Mouse (Mus musculus): ENCODE data around the gene Gbe1. TPM values are rescaled to one million over a fixed set of nuclear protein-coding genes. Genes with fewer than 3 reads are reported as not detected.
A peak's percentile ranks its signal among the peaks of the same experiment; 100 is the strongest.

The Gbe1 gene
- 17.4 and 20.1 TPM in 2 replicates for polyA plus RNA-seq (2016; fragmentation: Nextera tagmentation; extraction: Ambion mirVana)

DNA sequence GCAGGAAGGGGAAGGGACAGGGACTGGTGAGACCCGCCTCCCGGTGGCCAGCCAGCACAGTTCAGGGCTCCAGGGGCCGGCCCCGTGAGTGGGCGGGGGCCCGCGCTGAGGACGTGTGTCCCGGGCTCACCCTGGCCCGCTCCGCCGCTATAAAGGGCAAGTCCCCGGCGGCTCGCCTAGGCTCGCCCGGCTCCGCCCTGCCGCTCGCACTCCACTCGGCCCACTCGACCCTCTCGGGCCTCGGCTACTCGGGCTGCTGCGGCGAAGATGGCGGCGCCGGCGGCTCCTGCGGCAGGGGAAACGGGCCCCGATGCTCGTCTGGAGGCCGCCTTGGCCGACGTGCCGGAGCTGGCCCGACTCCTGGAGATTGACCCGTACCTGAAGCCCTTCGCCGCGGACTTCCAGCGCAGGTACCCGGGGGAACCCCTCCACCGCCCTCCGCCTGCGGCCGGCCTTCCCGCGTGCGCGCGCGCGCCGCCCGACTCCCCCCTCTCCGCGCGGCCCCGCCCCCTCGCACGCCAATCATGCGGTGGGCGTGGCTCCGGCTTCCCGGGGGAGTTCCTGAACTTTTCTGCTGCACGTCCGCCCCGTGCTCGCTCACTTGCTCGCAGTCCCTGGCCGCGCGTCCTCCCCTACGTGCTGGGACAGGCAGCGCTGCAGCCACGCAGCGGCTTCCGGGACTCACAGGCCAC is at the start of gene Gbe1:
Gbe1 (plus strand) TSS at position 64 of the 692 bp plus-strand sequence.
- peak within 1 kb of the TSS; percentile 93 for H3K27ac ChIP-seq
- peak within 1 kb of the TSS; percentile 63 for H3K4me2 ChIP-seq
- no peaks in the 10 kb centered on the region for H3K4me1 ChIP-seq (replicated peaks)
- peak within 1 kb of the TSS; percentile 78 for H3K9ac ChIP-seq (replicated peaks)
- H3K4me3 ChIP-seq (replicated peaks) = peak within 1 kb of the TSS; percentile 54
- no peaks in the 10 kb centered on the region for H3K27me3 ChIP-seq
- WGBS = under 1% methylated on average over 82 of the region's 82 CpGs
- no peaks in the 10 kb centered on the region for H3K36me3 ChIP-seq
- ATAC-seq (ENCODE audit: insufficient number of reproducible peaks, insufficient read depth, low FRiP score, low TSS enrichment, low read depth) = peak; percentile 97
- no peaks in the 10 kb centered on the region for H3K9me3 ChIP-seq

- no peaks in the 10 kb centered on the region for H3K27me3 ChIP-seq
- WGBS = 93% methylated on average over 4 of the region's 4 CpGs
- no peak overlapping the region for H3K4me3 ChIP-seq (replicated peaks)
- no peaks in the 10 kb centered on the region for H3K9me3 ChIP-seq
- no peak overlapping the region for H3K4me2 ChIP-seq
- no peaks in the 10 kb centered on the region for H3K4me1 ChIP-seq (replicated peaks)
- no peak overlapping the region for H3K27ac ChIP-seq
- H3K36me3 ChIP-seq = no peaks in the 10 kb centered on the region
- ATAC-seq (ENCODE audit: insufficient number of reproducible peaks, insufficient read depth, low FRiP score, low TSS enrichment, low read depth) = no peak
- H3K9ac ChIP-seq (replicated peaks) = no peak overlapping the region
Observed at GRCm38 (mm10) chr16:70310691-70311090, 3.1 kb upstream of the Gbe1 start.

DNA sequence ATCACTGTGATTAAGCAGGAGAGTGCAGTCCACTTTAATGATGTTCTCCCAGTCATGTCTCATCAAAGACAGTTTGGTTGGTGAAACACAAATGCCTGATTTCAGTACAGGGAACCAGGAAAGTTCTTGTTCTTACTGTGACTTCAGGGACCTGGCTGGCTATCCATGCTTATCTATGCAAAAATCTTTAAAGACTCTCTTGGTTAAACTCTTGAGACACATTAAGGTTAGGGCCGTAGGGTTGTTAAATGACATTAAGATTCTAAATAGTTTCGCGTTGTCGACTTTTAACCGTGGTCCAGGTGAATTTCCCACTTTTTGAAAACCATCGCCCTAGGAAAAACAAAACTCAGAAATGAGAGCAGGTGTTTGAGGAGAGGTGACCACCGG is 258 bp upstream of the Gbe1 start:
- peak overlapping the region; percentile 63 for H3K4me2 ChIP-seq
- peak overlapping the region; percentile 78 for H3K9ac ChIP-seq (replicated peaks)
- H3K4me1 ChIP-seq (replicated peaks) = no peaks in the 10 kb centered on the region
- H3K4me3 ChIP-seq (replicated peaks) = peak overlapping the region; percentile 54
- no peaks in the 10 kb centered on the region for H3K27me3 ChIP-seq
- ATAC-seq (ENCODE audit: insufficient number of reproducible peaks, insufficient read depth, low FRiP score, low TSS enrichment, low read depth) = no peak
- H3K9me3 ChIP-seq = no peaks in the 10 kb centered on the region
- H3K27ac ChIP-seq = peak overlapping the region; percentile 93
- 3% methylated on average over 7 of the region's 7 CpGs for WGBS
- H3K36me3 ChIP-seq = no peaks in the 10 kb centered on the region

- peak overlapping the region; percentile 54 for H3K4me3 ChIP-seq (replicated peaks)
- no peaks in the 10 kb centered on the region for H3K4me1 ChIP-seq (replicated peaks)
- H3K36me3 ChIP-seq = no peaks in the 10 kb centered on the region
- peak overlapping the region; percentile 93 for H3K27ac ChIP-seq
- H3K4me2 ChIP-seq = peak overlapping the region; percentile 63
- WGBS = under 1% methylated on average over 9 of the region's 9 CpGs
- no peaks in the 10 kb centered on the region for H3K9me3 ChIP-seq
- H3K9ac ChIP-seq (replicated peaks) = peak overlapping the region; percentile 78
- no peaks in the 10 kb centered on the region for H3K27me3 ChIP-seq
- ATAC-seq (ENCODE audit: insufficient number of reproducible peaks, insufficient read depth, low FRiP score, low TSS enrichment, low read depth) = no peak
Observed at GRCm38 (mm10) chr16:70314578-70314930, 805 bp downstream of the Gbe1 start.

DNA sequence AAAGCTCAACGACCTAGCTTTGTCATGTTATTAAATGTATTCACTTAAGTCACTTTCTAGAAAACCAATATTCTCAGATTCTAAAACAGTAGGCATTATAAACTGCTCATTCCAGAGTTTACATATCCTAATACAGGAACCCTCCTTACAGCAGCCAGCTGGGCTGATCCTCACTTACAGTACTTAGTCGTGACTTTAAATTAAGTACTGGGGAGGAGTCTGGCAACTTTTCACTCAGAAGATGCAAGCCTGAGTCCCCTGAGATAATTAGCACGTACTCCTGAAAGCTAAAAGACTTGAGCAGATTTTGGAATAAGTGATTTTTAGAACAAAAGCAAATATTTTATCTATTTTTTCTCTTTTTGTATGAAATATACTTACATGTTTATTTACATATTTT is 1.5 kb downstream of the Gbe1 start:
- Histone ChIP-seq H3K4me1 (replicated peaks) (no peaks in the 10 kb centered on the region), H3K27me3 (no peaks in the 10 kb centered on the region), H3K27ac (no peak overlapping the region), H3K9ac (replicated peaks) (no peak overlapping the region), H3K9me3 (no peaks in the 10 kb centered on the region), H3K36me3 (no peaks in the 10 kb centered on the region), H3K4me3 (replicated peaks) (no peak overlapping the region), H3K4me2 (no peak overlapping the region; the same call in 1 of the 2 replicates)
- WGBS = 54% methylated on average over 3 of the region's 3 CpGs
- no peak for ATAC-seq (ENCODE audit: insufficient number of reproducible peaks, insufficient read depth, low FRiP score, low TSS enrichment, low read depth)

DNA sequence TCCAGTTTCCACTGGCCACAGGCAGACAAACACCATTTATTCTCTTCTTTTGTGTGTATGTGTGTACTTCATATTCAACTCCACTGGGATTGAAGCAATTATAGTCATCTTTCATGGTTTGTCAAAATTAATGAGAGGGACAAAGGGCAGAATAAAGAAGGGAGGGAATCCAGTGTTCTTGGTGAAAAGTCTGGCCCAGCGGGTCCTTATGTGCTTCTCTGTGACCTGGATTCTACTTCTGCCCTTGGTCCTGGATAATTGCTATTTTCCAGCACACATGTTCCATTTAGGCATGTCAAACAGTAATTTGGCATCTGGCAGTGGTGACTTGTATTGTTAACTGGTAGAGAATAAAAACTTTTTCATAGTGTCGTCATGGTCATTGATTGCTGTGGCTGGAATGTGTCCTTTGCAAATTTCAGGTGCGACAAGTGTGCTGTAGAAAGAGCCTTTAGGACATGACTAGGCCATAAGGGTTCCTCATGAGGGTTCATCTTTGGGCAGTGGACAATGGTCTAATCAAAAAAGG is 2.2 kb downstream of the Gbe1 start:
- H3K4me2 ChIP-seq = no peak overlapping the region
- 82% methylated on average over 3 of the region's 3 CpGs for WGBS
- no peaks in the 10 kb centered on the region for H3K27me3 ChIP-seq
- H3K4me1 ChIP-seq (replicated peaks) = no peaks in the 10 kb centered on the region
- no peak for ATAC-seq (ENCODE audit: insufficient number of reproducible peaks, insufficient read depth, low FRiP score, low TSS enrichment, low read depth)
- H3K36me3 ChIP-seq = no peaks in the 10 kb centered on the region
- no peak overlapping the region for H3K27ac ChIP-seq
- no peak overlapping the region for H3K9ac ChIP-seq (replicated peaks)
- H3K9me3 ChIP-seq = no peaks in the 10 kb centered on the region
- H3K4me3 ChIP-seq (replicated peaks) = no peak overlapping the region

GRCm38 (mm10) chr16:70319388-70319787 is 5.6 kb downstream of the Gbe1 start:
- WGBS = 87% methylated on average over 6 of the region's 6 CpGs
- H3K4me2 ChIP-seq = no peak overlapping the region
- no peak overlapping the region for H3K9ac ChIP-seq (replicated peaks)
- no peak overlapping the region for H3K4me3 ChIP-seq (replicated peaks)
- H3K9me3 ChIP-seq = no peaks in the 10 kb centered on the region
- no peak overlapping the region for H3K27ac ChIP-seq
- ATAC-seq (ENCODE audit: insufficient number of reproducible peaks, insufficient read depth, low FRiP score, low TSS enrichment, low read depth) = no peak
- H3K36me3 ChIP-seq = no peaks in the 10 kb centered on the region
- no peaks in the 10 kb centered on the region for H3K4me1 ChIP-seq (replicated peaks)
- H3K27me3 ChIP-seq = no peaks in the 10 kb centered on the region

DNA sequence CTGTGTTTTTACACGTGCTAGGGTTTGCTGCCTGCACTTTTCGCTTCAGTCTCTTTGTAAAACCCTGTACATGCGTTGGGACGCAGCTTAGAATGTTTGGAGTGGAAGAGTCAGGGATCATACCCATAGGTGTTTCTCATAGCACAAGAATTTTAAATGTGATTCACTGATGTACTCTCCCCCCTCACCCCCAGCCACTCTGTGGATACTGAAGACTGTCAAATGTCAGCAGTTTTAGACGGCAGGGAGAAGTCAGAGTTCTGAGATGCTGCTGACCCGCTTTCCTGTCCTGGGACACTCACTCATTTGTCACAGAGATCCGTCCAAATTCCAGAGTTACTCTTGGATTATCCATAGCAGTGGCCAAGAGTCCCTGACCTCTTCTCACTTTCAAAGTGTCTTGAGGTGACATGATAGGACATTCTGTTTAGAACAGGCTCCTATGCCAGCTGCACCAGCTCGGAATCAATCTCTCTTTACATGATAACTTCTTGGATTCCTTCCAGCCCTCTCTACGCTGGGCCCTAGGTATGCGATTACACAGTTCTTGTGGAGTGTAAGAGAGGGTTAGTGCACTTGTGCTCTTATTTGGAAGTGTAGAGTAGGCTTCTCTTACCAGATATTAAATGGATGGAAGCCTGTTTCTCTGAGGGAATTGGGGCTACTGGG is 7.0 kb downstream of the Gbe1 start:
- no peaks in the 10 kb centered on the region for H3K4me1 ChIP-seq (replicated peaks)
- H3K27me3 ChIP-seq = no peaks in the 10 kb centered on the region
- H3K27ac ChIP-seq = no peak overlapping the region
- no peaks in the 10 kb centered on the region for H3K36me3 ChIP-seq
- no peak overlapping the region for H3K4me3 ChIP-seq (replicated peaks)
- no peak overlapping the region for H3K9ac ChIP-seq (replicated peaks)
- H3K4me2 ChIP-seq = no peak overlapping the region
- ATAC-seq (ENCODE audit: insufficient number of reproducible peaks, insufficient read depth, low FRiP score, low TSS enrichment, low read depth) = no peak
- no peaks in the 10 kb centered on the region for H3K9me3 ChIP-seq
- WGBS = 77% methylated on average over 10 of the region's 10 CpGs

- ATAC-seq (ENCODE audit: insufficient number of reproducible peaks, insufficient read depth, low FRiP score, low TSS enrichment, low read depth) = no peak
- WGBS = 90% methylated on average over 9 of the region's 9 CpGs
- Histone ChIP-seq H3K36me3 (no peaks in the 10 kb centered on the region), H3K9me3 (no peaks in the 10 kb centered on the region), H3K9ac (replicated peaks) (no peak overlapping the region), H3K27me3 (no peaks in the 10 kb centered on the region), H3K4me2 (no peak overlapping the region), H3K4me1 (replicated peaks) (peaks cover 4% of the 10 kb centered on the region; the same call in 1 of the 2 replicates), H3K4me3 (replicated peaks) (no peak overlapping the region), H3K27ac (no peak overlapping the region)
Observed at GRCm38 (mm10) chr16:70326339-70326948, 12.7 kb downstream of the Gbe1 start.

- H3K4me2 ChIP-seq = no peak overlapping the region
- H3K9me3 ChIP-seq = no peaks in the 10 kb centered on the region
- H3K27ac ChIP-seq = no peak overlapping the region
Observed at GRCm38 (mm10) chr16:70328566-70328965, 14.8 kb downstream of the Gbe1 start.

GRCm38 (mm10) chr16:70329036-70329435 is 15.3 kb downstream of the Gbe1 start:
- no peak overlapping the region for H3K9ac ChIP-seq (replicated peaks)
- no peaks in the 10 kb centered on the region for H3K36me3 ChIP-seq
- peaks cover 4% of the 10 kb centered on the region; the same call in 1 of the 2 replicates for H3K4me1 ChIP-seq (replicated peaks)
- H3K4me3 ChIP-seq (replicated peaks) = no peak overlapping the region
- H3K27me3 ChIP-seq = no peaks in the 10 kb centered on the region
- H3K27ac ChIP-seq = no peak overlapping the region
- no peaks in the 10 kb centered on the region for H3K9me3 ChIP-seq
- 0 out of 2 replicates have a peak overlapping the region, but pooled peaks have one; percentile 7 for H3K4me2 ChIP-seq
- no peak for ATAC-seq (ENCODE audit: insufficient number of reproducible peaks, insufficient read depth, low FRiP score, low TSS enrichment, low read depth)
- WGBS = 52% methylated on average over 10 of the region's 10 CpGs

More at GRCm38 (mm10) chr16:70328566-70328965, 14.8 kb downstream of the Gbe1 start:
- Histone ChIP-seq H3K4me3 (replicated peaks) (no peak overlapping the region), H3K27me3 (no peaks in the 10 kb centered on the region), H3K4me1 (replicated peaks) (peaks cover 4% of the 10 kb centered on the region; the same call in 1 of the 2 replicates), H3K36me3 (no peaks in the 10 kb centered on the region), H3K9ac (replicated peaks) (no peak overlapping the region)
- WGBS = 62% methylated on average over 6 of the region's 6 CpGs
- ATAC-seq (ENCODE audit: insufficient number of reproducible peaks, insufficient read depth, low FRiP score, low TSS enrichment, low read depth) = no peak

Measured in limb, embryonic 12.5 days (tissue).